Mouse (Mus musculus): ENCODE data around the gene Dgkh. TPM values are rescaled to one million over a fixed set of nuclear protein-coding genes. Genes with fewer than 3 reads are reported as not detected.

Dgkh gene
- polyA plus RNA-seq, 1 experiment: 1.2 TPM

DNA sequence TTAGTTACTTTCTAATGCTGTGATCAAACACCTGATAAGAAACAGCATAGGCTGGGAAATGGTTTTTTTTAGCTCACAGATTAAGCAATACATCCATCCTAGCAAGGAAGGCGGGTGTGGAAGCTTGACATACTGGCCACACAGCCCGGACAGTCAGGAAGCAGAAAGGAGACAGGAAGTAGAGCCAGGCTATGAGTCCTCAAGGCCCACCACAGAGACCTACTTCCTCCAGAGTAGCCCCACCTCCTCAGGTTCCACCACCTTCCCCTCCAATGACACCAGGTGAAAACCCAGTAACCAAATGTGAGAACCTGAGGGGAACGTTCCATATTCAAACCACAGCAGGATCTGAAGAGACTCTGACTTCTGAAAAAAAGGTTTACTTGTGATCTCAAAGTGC is 53.6 kb downstream of the Dgkh start:
- TF ChIP-seq TCF3 (IDR thresholded peaks at IDR 0.05; ENCODE audit: insufficient read length, low read depth) (no peak), USF1 (IDR thresholded peaks at IDR 0.05; ENCODE audit: low read depth) (no peak), E2F4 (IDR thresholded peaks at IDR 0.05; ENCODE audit: insufficient read depth) (no peak), POLR2A (IDR thresholded peaks at IDR 0.05; ENCODE audit: insufficient read length, low read depth) (no peak)
- H3K79me2 ChIP-seq (ENCODE audit: control insufficient read depth, insufficient read depth): no peaks in the 10 kb centered on the region
- no peaks in the 10 kb centered on the region for H3K36me3 ChIP-seq (ENCODE audit: control insufficient read depth, insufficient read depth)
- no peak overlapping the region for H3ac ChIP-seq (ENCODE audit: control insufficient read depth, insufficient read length)
- no peak overlapping the region for H3K4me3 ChIP-seq
- H3K4me2 ChIP-seq (ENCODE audit: low read depth): no peak overlapping the region
- no peaks in the 10 kb centered on the region for H3K27me3 ChIP-seq (ENCODE audit: control insufficient read depth, insufficient read depth, insufficient read length)

DNA sequence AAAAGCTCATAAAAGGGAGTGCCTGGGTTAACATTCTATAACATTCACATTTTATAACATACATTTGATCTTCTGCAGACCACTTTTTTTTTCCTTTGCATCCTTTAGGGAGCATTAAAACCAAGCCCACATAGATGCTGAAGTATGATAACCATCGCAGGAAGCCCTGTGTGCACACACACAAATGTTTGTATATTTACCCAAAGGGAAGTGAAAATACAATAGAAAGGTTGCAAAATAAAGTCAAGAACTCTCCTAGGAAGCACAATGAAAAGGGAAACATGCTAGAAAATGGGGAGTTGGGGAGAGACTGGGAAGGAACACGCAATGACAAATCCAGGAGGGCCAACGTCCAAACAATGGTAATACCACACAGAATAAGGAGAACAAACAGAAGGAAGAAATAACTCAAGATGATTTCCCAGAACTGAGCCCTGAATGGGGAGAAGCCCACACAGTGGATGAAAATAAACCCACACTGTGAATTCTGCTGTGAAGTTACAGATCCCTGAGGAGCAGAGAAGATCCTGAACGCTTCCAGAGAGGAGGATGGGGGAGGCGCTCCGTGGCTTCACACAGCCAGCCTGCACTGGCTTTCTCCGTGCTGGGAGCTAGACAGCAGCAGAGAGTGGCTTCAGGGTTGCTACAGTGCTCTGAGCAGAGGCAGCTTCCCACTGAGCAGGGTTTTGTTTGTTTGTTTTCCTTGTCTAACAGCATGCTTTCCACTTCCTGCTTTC is 54.6 kb downstream of the Dgkh start:
- Histone ChIP-seq H3K4me3 (no peak overlapping the region), H3ac (ENCODE audit: control insufficient read depth, insufficient read length) (no peak overlapping the region), H3K36me3 (ENCODE audit: control insufficient read depth, insufficient read depth) (no peaks in the 10 kb centered on the region), H3K4me2 (ENCODE audit: low read depth) (no peak overlapping the region), H3K79me2 (ENCODE audit: control insufficient read depth, insufficient read depth) (no peaks in the 10 kb centered on the region), H3K27me3 (ENCODE audit: control insufficient read depth, insufficient read depth, insufficient read length) (no peaks in the 10 kb centered on the region)
- TF ChIP-seq TCF12 (IDR thresholded peaks at IDR 0.05; ENCODE audit: insufficient read depth, poor library complexity, severe bottlenecking) (no peak), POLR2A (IDR thresholded peaks at IDR 0.05; ENCODE audit: insufficient read length, low read depth) (no peak), TCF3 (IDR thresholded peaks at IDR 0.05; ENCODE audit: insufficient read length, low read depth) (no peak), MYOD1 (IDR thresholded peaks at IDR 0.05; ENCODE audit: control insufficient read depth in 1 of 3, insufficient read length in 2 of 3, low read depth in 2 of 3) (no peak), SRF (IDR thresholded peaks at IDR 0.05; ENCODE audit: control insufficient read depth, insufficient read length, low read depth) (no peak), E2F4 (IDR thresholded peaks at IDR 0.05; ENCODE audit: insufficient read depth) (no peak), USF1 (IDR thresholded peaks at IDR 0.05; ENCODE audit: low read depth) (no peak), POLR2AphosphoS2 (IDR thresholded peaks at IDR 0.05; ENCODE audit: insufficient read length, low read depth) (no peak), REST (IDR thresholded peaks at IDR 0.05; ENCODE audit: insufficient read depth, insufficient read length) (no peak), MAX (IDR thresholded peaks at IDR 0.05; ENCODE audit: low read depth) (no peak), MYOG (IDR thresholded peaks at IDR 0.05; ENCODE audit: control insufficient read depth in 1 of 3, insufficient read depth in 1 of 3, insufficient read length in 2 of 3, low read depth in 2 of 3) (no peak), CEBPB (IDR thresholded peaks at IDR 0.05; ENCODE audit: insufficient read depth, poor library complexity, severe bottlenecking) (no peak)

DNA sequence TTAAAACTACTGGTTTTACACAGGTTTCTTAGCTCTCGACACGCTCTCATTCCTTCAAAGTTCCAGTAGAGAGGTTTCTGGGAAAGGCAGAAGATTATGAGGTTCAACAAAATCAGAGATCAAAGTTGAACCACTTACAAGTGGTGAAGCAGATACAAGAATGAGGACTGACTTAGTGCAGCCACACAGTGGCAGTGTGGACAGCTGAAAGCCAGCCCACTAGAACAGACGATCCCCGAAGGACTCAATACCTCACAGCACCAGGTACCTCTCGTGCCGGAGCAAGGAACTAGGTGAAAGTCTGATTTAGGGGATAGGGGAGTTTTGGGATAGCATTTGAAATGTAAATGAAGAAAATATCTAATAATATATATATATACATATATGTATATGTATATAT is 56.1 kb downstream of the Dgkh start:
- TF ChIP-seq MYOD1 (IDR thresholded peaks at IDR 0.05; ENCODE audit: control insufficient read depth in 1 of 3, insufficient read length in 2 of 3, low read depth in 2 of 3) (no peak), REST (IDR thresholded peaks at IDR 0.05; ENCODE audit: insufficient read depth, insufficient read length) (no peak), POLR2A (IDR thresholded peaks at IDR 0.05; ENCODE audit: insufficient read length, low read depth) (no peak), CEBPB (IDR thresholded peaks at IDR 0.05; ENCODE audit: insufficient read depth, poor library complexity, severe bottlenecking) (no peak), TCF3 (IDR thresholded peaks at IDR 0.05; ENCODE audit: insufficient read length, low read depth) (no peak)
- Histone ChIP-seq H3K27me3 (ENCODE audit: control insufficient read depth, insufficient read depth, insufficient read length) (no peaks in the 10 kb centered on the region), H3K36me3 (ENCODE audit: control insufficient read depth, insufficient read depth) (no peaks in the 10 kb centered on the region), H3K79me2 (ENCODE audit: control insufficient read depth, insufficient read depth) (no peaks in the 10 kb centered on the region), H3K4me3 (no peak overlapping the region), H3ac (ENCODE audit: control insufficient read depth, insufficient read length) (no peak overlapping the region), H3K4me2 (ENCODE audit: low read depth) (no peak overlapping the region)

DNA sequence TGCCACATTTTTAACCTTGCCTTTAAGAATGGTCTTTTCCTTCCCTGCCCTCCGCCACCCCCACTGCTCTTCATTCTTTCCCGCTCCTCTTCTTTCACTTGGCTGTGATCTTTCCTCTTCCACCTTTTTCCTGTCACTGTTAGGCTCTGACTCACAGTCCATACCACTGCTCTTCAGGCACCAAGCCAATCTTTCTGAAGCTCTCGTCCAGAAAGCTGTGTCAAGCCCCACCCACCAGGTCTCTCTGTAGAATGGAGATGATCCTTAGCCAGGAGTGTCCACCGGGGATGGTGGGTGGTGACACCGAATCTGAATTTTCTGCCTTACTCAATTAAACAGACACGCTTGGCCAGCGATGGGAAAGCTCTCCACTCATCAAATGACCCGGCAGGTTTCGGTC is 58.0 kb downstream of the Dgkh start:
- H3K36me3 ChIP-seq (ENCODE audit: control insufficient read depth, insufficient read depth): no peaks in the 10 kb centered on the region

DNA sequence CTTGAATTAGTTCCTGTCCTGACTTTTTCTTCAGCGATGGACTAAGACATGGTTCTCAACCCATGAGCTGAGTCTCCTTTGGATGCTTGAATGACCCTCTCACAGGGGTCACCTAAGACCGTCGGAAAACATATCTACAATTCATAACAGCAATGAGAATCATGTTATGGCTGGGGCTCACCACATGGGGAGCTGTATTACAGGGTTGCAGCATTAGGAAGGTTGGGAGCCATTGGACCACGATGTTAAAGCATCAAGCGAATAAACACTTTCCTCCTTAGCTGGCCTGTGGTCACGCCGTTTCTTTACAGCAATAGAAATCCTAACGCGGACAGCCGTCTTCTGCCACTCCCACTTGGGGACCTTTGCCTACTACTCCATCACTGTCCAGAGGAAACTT is 62.6 kb downstream of the Dgkh start:
- no peak overlapping the region for H3ac ChIP-seq (ENCODE audit: control insufficient read depth, insufficient read length)
- no peak for TF ChIP-seq MYOD1 (IDR thresholded peaks at IDR 0.05; ENCODE audit: control insufficient read depth in 1 of 3, insufficient read length in 2 of 3, low read depth in 2 of 3)
- no peak for TF ChIP-seq SRF (IDR thresholded peaks at IDR 0.05; ENCODE audit: control insufficient read depth, insufficient read length, low read depth)
- no peak for TF ChIP-seq REST (IDR thresholded peaks at IDR 0.05; ENCODE audit: insufficient read depth, insufficient read length)
- no peak for TF ChIP-seq CEBPB (IDR thresholded peaks at IDR 0.05; ENCODE audit: insufficient read depth, poor library complexity, severe bottlenecking)
- TF ChIP-seq TCF3 (IDR thresholded peaks at IDR 0.05; ENCODE audit: insufficient read length, low read depth): no peak
- TF ChIP-seq MYOG (IDR thresholded peaks at IDR 0.05; ENCODE audit: control insufficient read depth in 1 of 3, insufficient read depth in 1 of 3, insufficient read length in 2 of 3, low read depth in 2 of 3): no peak
- TF ChIP-seq MAX (IDR thresholded peaks at IDR 0.05; ENCODE audit: low read depth): no peak
- no peak for TF ChIP-seq POLR2A (IDR thresholded peaks at IDR 0.05; ENCODE audit: insufficient read length, low read depth)
- no peak for TF ChIP-seq TCF12 (IDR thresholded peaks at IDR 0.05; ENCODE audit: insufficient read depth, poor library complexity, severe bottlenecking)
- TF ChIP-seq E2F4 (IDR thresholded peaks at IDR 0.05; ENCODE audit: insufficient read depth): no peak
- TF ChIP-seq POLR2AphosphoS2 (IDR thresholded peaks at IDR 0.05; ENCODE audit: insufficient read length, low read depth): no peak
- TF ChIP-seq USF1 (IDR thresholded peaks at IDR 0.05; ENCODE audit: low read depth): no peak
- H3K4me3 ChIP-seq: no peak overlapping the region
- no peaks in the 10 kb centered on the region for H3K27me3 ChIP-seq (ENCODE audit: control insufficient read depth, insufficient read depth, insufficient read length)
- H3K4me2 ChIP-seq (ENCODE audit: low read depth): no peak overlapping the region
- H3K79me2 ChIP-seq (ENCODE audit: control insufficient read depth, insufficient read depth): no peaks in the 10 kb centered on the region
- no peaks in the 10 kb centered on the region for H3K36me3 ChIP-seq (ENCODE audit: control insufficient read depth, insufficient read depth)

More for the DNA sequence above, 58.0 kb downstream of the Dgkh start:
- H3K27me3 ChIP-seq (ENCODE audit: control insufficient read depth, insufficient read depth, insufficient read length): no peaks in the 10 kb centered on the region
- H3ac ChIP-seq (ENCODE audit: control insufficient read depth, insufficient read length): no peak overlapping the region
- TF ChIP-seq MYOG (IDR thresholded peaks at IDR 0.05; ENCODE audit: control insufficient read depth in 1 of 3, insufficient read depth in 1 of 3, insufficient read length in 2 of 3, low read depth in 2 of 3) (no peak), MYOD1 (IDR thresholded peaks at IDR 0.05; ENCODE audit: control insufficient read depth in 1 of 3, insufficient read length in 2 of 3, low read depth in 2 of 3) (no peak), POLR2A (IDR thresholded peaks at IDR 0.05; ENCODE audit: insufficient read length, low read depth) (no peak), TCF3 (IDR thresholded peaks at IDR 0.05; ENCODE audit: insufficient read length, low read depth) (no peak), CEBPB (IDR thresholded peaks at IDR 0.05; ENCODE audit: insufficient read depth, poor library complexity, severe bottlenecking) (no peak), SRF (IDR thresholded peaks at IDR 0.05; ENCODE audit: control insufficient read depth, insufficient read length, low read depth) (no peak), REST (IDR thresholded peaks at IDR 0.05; ENCODE audit: insufficient read depth, insufficient read length) (no peak), POLR2AphosphoS2 (IDR thresholded peaks at IDR 0.05; ENCODE audit: insufficient read length, low read depth) (no peak), USF1 (IDR thresholded peaks at IDR 0.05; ENCODE audit: low read depth) (no peak), TCF12 (IDR thresholded peaks at IDR 0.05; ENCODE audit: insufficient read depth, poor library complexity, severe bottlenecking) (no peak), MAX (IDR thresholded peaks at IDR 0.05; ENCODE audit: low read depth) (no peak), E2F4 (IDR thresholded peaks at IDR 0.05; ENCODE audit: insufficient read depth) (no peak)
- H3K4me3 ChIP-seq: no peak overlapping the region
- H3K4me2 ChIP-seq (ENCODE audit: low read depth): no peak overlapping the region
- H3K79me2 ChIP-seq (ENCODE audit: control insufficient read depth, insufficient read depth): no peaks in the 10 kb centered on the region

All from myocyte (in vitro differentiated cells).